Mouse (Mus musculus): ENCODE measurements around the gene Btbd18.

DNA sequence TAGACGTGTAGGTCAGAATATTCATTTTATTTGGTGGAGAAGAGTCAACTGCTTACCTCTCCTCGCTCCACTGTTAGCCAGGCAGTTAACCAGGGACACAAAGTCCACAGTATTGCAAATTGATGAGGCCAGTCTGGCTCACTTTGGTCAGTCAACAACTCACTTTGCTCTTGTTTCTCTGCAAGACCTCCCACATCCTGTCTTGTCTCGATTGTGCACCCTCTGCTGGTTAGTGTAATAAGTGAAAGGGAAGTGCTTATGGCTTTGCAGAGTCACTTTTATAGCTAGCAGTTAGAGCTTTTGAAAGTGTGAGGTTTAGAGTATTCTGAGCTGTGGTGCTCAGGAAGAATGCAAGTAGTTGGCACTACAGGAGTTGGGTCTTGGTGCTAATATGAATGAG, 1.4 kb downstream of the Btbd18 start:
- no peak for TF ChIP-seq POLR2A (IDR thresholded peaks at IDR 0.05; ENCODE audit: borderline replicate concordance, low read depth, low read length)
- no peak for TF ChIP-seq CTCF (IDR thresholded peaks at IDR 0.05; ENCODE audit: low read depth, low read length)

Measured in bone marrow macrophage, adult 2 months (primary cell).